10 mouse cellular contexts compared by ENCODE assay signal in genomic region chrX:159459006-159459654, GRCm38 (mm10). TPM values are rescaled to one million over a fixed set of nuclear protein-coding genes. Genes with fewer than 3 reads are reported as not detected.
A peak's percentile ranks its signal among the peaks of the same experiment; 100 is the strongest.
DNase-seq lines count a peak whose midpoint lies in the region; ATAC-seq and TF ChIP-seq lines count a peak whose summit lies in the region.
"Had no signal": no experiment of that assay in that cellular context is flagged by ENCODE, and none has a peak within 500 bp of the region (broad histone marks: within the 10 kb centered on the region; RNA-seq: fewer than 3 reads in every experiment).

No protein-coding gene starts in this region.

- TF ChIP-seq EP300 in heart, adult 2 months (IDR thresholded peaks at IDR 0.05; ENCODE audit: insufficient read depth, low read depth, low read length) = no peak

- no peak overlapping the region for H3K9ac ChIP-seq in embryonic facial prominence, embryonic 14.5 days (ENCODE audit: low read depth, low read length)
- no peak overlapping the region for H3K9ac ChIP-seq in liver, embryonic 12.5 days
- no peak overlapping the region for H3K9ac ChIP-seq in heart, adult 2 months (ENCODE audit: low read depth, low read length)

- ATAC-seq in embryonic facial prominence, embryonic 14.5 days (ENCODE audit: low read depth) = no peak
- ATAC-seq in liver, embryonic 12.5 days = no peak

- intact Hi-C loops in heart, adult 2 months (cut with DNase I) = no loop called here

- DNase-seq in right cerebral cortex, adult 18-20 months = peak; percentile 14
- DNase-seq in right cerebral cortex, postnatal 14 days = no peak
- peak; percentile 30 for DNase-seq in embryonic facial prominence, embryonic 14.5 days (ENCODE audit: low spot score)
- DNase-seq in layer of hippocampus, postnatal 14 days (ENCODE audit: low spot score in 2 of 2) = peak; percentile 3 to 35
- no peak for DNase-seq in heart, adult 2 months
- no peak for DNase-seq in urinary bladder, postnatal 4 days (ENCODE audit: low spot score in 2 of 2)
- DNase-seq in frontal cortex, adult 2 months (ENCODE audit: extremely low spot score in 1 of 2, low spot score in 1 of 2) = no peak
- DNase-seq: kidney, postnatal 25 days had no signal

- no peaks in the 10 kb centered on the region for H3K9me3 ChIP-seq in embryonic facial prominence, embryonic 14.5 days (ENCODE audit: control insufficient read depth, low read length)
- no peaks in the 10 kb centered on the region for H3K9me3 ChIP-seq in liver, embryonic 12.5 days (replicated peaks)

- no peak for TF ChIP-seq CTCF in heart, adult 2 months (IDR thresholded peaks at IDR 0.05)

- peaks cover 3% of the 10 kb centered on the region; the same call in 1 of the 2 replicates for H3K27me3 ChIP-seq in embryonic facial prominence, embryonic 14.5 days (replicated peaks; ENCODE audit: control insufficient read depth, insufficient read depth, low read length)
- peaks cover 8% of the 10 kb centered on the region; the same call in 1 of the 2 replicates for H3K27me3 ChIP-seq in liver, embryonic 12.5 days (replicated peaks)
- no peaks in the 10 kb centered on the region for H3K27me3 ChIP-seq in heart, adult 2 months (ENCODE audit: control insufficient read depth, insufficient read depth, low read length)

- no peak overlapping the region for H3K27ac ChIP-seq in embryonic facial prominence, embryonic 14.5 days (replicated peaks; ENCODE audit: low read depth, low read length)
- H3K27ac ChIP-seq in liver, embryonic 12.5 days = no peak overlapping the region
- H3K27ac ChIP-seq in heart, adult 2 months = no peak overlapping the region
- H3K27ac ChIP-seq: macrophage had no signal

- H3K4me2 ChIP-seq in embryonic facial prominence, embryonic 14.5 days (ENCODE audit: low read depth, low read length) = peak overlapping the region; percentile 18; the same call in 1 of the 2 replicates
- H3K4me2 ChIP-seq in liver, embryonic 12.5 days = no peak overlapping the region

- no peak overlapping the region for H3K4me3 ChIP-seq in embryonic facial prominence, embryonic 14.5 days (ENCODE audit: low read depth, low read length)
- H3K4me3 ChIP-seq in liver, embryonic 12.5 days = no peak overlapping the region
- no peak overlapping the region for H3K4me3 ChIP-seq in heart, adult 2 months

- no peaks in the 10 kb centered on the region for H3K79me2 ChIP-seq in heart, adult 2 months (replicated peaks; ENCODE audit: control insufficient read depth, insufficient read depth, low read length)

- H3K4me1 ChIP-seq in embryonic facial prominence, embryonic 14.5 days (ENCODE audit: control insufficient read depth, insufficient read depth, low read length) = no peaks in the 10 kb centered on the region
- no peaks in the 10 kb centered on the region for H3K4me1 ChIP-seq in liver, embryonic 12.5 days
- H3K4me1 ChIP-seq in heart, adult 2 months (ENCODE audit: control insufficient read depth, insufficient read depth, low read length) = no peaks in the 10 kb centered on the region

- no peak for TF ChIP-seq POLR2A in heart, adult 2 months (IDR thresholded peaks at IDR 0.05; ENCODE audit: insufficient read depth, low read depth, low read length)

- 46% methylated on average over 7 of the region's 7 CpGs for WGBS in embryonic facial prominence, embryonic 14.5 days
- WGBS in liver, embryonic 12.5 days (ENCODE audit: insufficient replicate concordance) = 55% methylated on average over 7 of the region's 7 CpGs
- WGBS in heart, adult 2 months = 75% methylated on average over 7 of the region's 7 CpGs

- no peaks in the 10 kb centered on the region for H3K36me3 ChIP-seq in embryonic facial prominence, embryonic 14.5 days (ENCODE audit: control insufficient read depth, insufficient read depth, low read length)
- no peaks in the 10 kb centered on the region for H3K36me3 ChIP-seq in liver, embryonic 12.5 days
- H3K36me3 ChIP-seq in heart, adult 2 months (ENCODE audit: control insufficient read depth, insufficient read depth, low read length) = no peaks in the 10 kb centered on the region

RNA-seq across cellular contexts. Expression of gene Map7d2, which starts 44.8 kb away (rescaled TPM):
- 3.2 and 4.5 TPM in 2 replicates for polyA plus RNA-seq in embryonic facial prominence, embryonic 14.5 days (2014; fragmentation: Nextera tagmentation; extraction: Ambion mirVana)
- total RNA-seq in layer of hippocampus, postnatal 14 days (2021) = 100 to 1,000 TPM in 1 of 2 experiments, 10 to 100 TPM in 1; 86.2 to 101 TPM
- 0.13 and 0.18 TPM in 2 replicates for polyA plus RNA-seq in liver, embryonic 12.5 days (2016; fragmentation: Nextera tagmentation; extraction: Ambion mirVana)
- under 1 TPM; 0.61 to 0.78 TPM for total RNA-seq in heart, adult 2 months (2021)
- polyA plus RNA-seq in heart, adult 2 months (2012; rRNA removed) = 0.21 and 1.3 TPM in 2 replicates
- polyA plus RNA-seq in frontal cortex, adult 2 months (2012; rRNA removed) = 59.6 and 63.0 TPM in 2 replicates
- polyA plus RNA-seq: macrophage had no signal

Comparison
In these comparisons a context has a peak if more than half of its experiments do, and no peak if none do; other contexts are left out.
1. DNase-seq: peak in right cerebral cortex, adult 18-20 months (single experiment), embryonic facial prominence, embryonic 14.5 days (single experiment) and layer of hippocampus, postnatal 14 days (2 of 2); none in right cerebral cortex, postnatal 14 days (single experiment), heart, adult 2 months (0 of 2), urinary bladder, postnatal 4 days (0 of 2) and frontal cortex, adult 2 months (0 of 2).
2. RNA of gene Map7d2, which starts 44.8 kb away (polyA plus RNA-seq): 59.6 to 63.0 TPM in frontal cortex, adult 2 months; 3.2 to 4.5 TPM in embryonic facial prominence, embryonic 14.5 days, 0.21 to 1.3 TPM in heart, adult 2 months and 0.13 to 0.18 TPM in liver, embryonic 12.5 days; every median in the first group is over 10 times any median in the second.